Mouse (Mus musculus) CD4-positive, CD25-positive, alpha-beta regulatory T cell, adult 4 months (primary cell): ENCODE data around the gene Tfdp2. TPM values are rescaled to one million over a fixed set of nuclear protein-coding genes. Genes with fewer than 3 reads are reported as not detected.
"Not testable (repeated sequence)": the region's sequence is repeated elsewhere in the genome, so short reads cannot be mapped to it uniquely, and the experiment has no call there.

Experiments
- ATAC-seq: one replicate; pipeline ENCODE4 v1.8.0; 2017
- polyA plus RNA-seq, 2 experiments: library from polyadenylated mRNA; unstranded; fragments of 100-300 nt; shearing (Covaris generic); gene quantifications; one replicate each; pipeline ENCODE4 v1.2.1; 2017

The Tfdp2 gene
- polyA plus RNA-seq, 2 experiments from 2014 or later: 11.4 to 14.6 TPM

GRCm38 (mm10) chr9:96312074-96312473, 116.0 kb downstream of the Tfdp2 start:
- no peak for ATAC-seq

DNA sequence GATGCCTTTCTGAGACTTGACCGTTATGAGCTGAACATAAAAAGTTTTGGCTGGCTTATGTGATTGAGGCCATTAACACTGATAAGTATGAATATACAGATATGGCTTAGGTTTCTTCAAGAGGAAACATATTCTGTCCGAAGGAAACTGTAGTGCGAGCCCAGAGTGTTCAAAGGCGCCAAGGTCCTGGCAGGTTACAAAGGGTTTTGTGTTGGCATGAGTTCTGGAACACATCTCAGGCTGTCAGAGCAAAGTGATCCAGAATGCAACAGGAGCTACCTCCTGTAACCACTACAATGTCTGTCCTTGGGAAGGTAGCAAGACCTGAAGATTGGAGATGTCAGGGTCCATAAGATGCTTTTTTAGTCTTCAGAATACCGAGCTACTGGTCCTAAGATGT, 123.3 kb downstream of the Tfdp2 start:
- ATAC-seq: no peak

DNA sequence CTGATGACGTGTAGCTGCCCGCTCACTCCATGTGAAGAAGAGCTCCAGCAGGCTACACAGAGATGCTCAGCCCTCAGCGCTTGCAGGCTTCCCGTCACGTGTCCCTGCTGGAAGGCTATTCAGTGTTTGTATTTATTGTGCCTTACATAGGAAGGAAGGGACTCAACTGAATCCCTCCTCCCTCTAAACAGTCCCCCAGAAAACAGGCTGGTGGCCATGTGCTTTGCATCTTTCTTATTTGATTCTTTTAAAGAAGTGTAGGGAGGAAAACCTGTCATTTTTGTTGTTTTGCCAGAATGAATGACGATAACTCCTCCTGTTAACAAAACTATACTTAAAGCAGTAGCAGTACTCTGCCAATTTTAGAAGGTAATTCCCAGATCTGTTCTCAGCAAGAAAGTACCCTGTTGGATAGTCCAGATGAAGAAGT, 124.5 kb downstream of the Tfdp2 start:
- ATAC-seq: no peak

- ATAC-seq: no peak
These were observed 126.5 kb downstream of the Tfdp2 start for GRCm38 (mm10) chr9:96322411-96323152.

DNA sequence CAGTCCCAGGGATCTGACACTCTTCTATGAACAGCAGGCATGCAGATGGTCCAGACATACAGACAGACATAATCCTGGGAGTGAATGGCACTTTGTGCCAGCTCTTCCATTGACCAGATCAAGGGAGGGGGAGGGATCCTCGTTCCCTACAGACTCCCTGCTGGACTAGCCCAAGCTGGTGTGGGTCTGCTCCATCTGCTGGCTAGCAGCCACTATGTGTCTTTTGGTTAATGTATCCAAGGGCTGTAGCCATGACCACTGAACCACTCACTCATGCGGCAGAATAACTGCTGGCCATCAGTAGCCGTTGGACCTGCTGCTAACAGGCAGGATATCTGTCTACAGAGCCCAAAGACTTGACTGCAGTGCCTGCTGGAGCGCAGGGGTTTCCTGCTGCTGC, 128.4 kb downstream of the Tfdp2 start:
- ATAC-seq: no peak

DNA sequence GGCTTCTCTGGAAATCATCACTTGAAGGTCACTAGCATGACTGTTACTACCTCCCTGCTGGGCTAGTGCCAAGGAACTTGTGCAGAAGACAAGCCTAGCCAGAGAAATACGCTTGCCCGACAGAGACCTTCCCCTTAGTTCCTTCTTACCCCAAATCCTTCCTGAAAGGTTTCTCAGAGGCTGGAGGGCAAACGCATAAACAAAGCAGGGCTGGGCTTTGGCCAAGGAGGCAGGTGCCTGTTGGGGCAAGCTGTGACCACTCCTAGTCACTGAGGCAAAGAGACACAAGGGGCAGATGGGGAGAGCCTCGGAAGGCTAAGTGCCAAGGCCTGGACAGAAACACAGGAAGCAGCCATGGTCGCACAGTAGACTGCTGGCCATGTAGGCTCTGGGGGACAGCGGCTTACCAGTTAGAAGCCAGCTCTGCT, 130.4 kb downstream of the Tfdp2 start:
- no peak for ATAC-seq

- ATAC-seq: no peak
These were observed 132.2 kb downstream of the Tfdp2 start for GRCm38 (mm10) chr9:96328226-96328625.

DNA sequence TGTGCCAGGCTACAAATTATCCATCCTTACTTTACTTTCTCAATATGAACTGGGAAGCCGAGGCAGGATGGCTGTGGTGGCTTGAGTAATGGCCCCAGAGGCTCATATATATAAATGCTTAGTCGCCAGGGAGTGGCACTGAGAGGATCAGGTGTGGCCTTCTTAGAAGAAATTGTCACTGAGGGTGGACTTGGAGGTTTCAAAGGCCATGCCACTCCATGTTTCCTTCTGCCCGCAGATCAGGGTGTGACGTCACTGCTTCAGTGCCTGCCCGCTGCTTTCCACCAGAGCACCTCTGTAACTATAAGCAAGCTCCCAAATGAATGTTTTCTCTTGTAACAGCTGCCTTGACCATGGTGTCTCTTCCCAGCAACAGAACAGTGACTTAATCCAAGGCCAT, 135.1 kb downstream of the Tfdp2 start:
- ATAC-seq: no peak

GRCm38 (mm10) chr9:96345750-96346149, 149.7 kb downstream of the Tfdp2 start:
- no peak for ATAC-seq

- ATAC-seq: no peak
These were observed 152.8 kb downstream of the Tfdp2 start for GRCm38 (mm10) chr9:96348885-96349284.

GRCm38 (mm10) chr9:96350010-96350409, 153.9 kb downstream of the Tfdp2 start:
- ATAC-seq: peak; percentile 30

DNA sequence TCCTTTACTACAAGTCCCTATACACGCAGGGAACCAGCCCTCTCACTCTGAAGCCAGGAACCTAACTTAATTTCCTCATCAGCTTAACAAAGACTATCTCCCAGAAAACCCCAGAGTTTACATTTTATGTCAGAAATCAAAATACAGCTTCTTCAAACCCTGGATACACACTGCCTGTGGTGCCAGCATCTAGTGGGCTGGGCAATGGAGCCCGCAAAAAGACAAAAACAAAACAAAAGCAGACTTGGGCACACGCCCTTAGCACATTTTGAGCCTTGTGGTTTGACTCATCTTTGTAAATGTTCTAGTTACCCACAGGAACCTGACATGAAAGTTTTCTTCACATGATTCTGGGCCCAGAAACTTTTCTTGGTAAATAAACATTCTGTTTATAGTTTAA, 154.4 kb downstream of the Tfdp2 start:
- ATAC-seq: peak; percentile 77

DNA sequence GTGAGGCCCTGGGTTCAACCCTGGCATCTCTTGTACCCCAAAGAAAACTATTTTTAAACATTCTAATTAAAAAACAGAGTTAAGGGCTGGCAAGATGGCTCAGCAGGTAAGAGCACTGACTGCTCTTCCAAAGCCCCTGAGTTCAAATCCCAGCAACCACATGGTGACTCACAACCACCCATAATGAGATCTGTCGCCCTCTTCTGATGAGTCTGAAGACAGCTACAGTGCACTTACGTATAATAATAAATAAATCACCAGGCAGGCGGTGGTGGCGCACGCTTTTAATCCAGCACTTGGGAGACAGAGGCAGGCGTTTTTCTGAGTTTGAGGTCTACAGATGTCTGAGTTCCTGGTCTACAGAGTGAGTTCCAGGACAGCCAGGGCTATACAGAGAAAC, 155.7 kb downstream of the Tfdp2 start:
- not testable (repeated sequence) for ATAC-seq

GRCm38 (mm10) chr9:96353121-96353769, 157.2 kb downstream of the Tfdp2 start:
- ATAC-seq: peak; percentile 44

- ATAC-seq: no peak
These were observed 157.7 kb downstream of the Tfdp2 start for GRCm38 (mm10) chr9:96353799-96354198.

- ATAC-seq: no peak
These were observed 164.0 kb downstream of the Tfdp2 start for GRCm38 (mm10) chr9:96360056-96360455.

- ATAC-seq: peak; percentile 22
These were observed 167.6 kb downstream of the Tfdp2 start for GRCm38 (mm10) chr9:96363581-96364140.

GRCm38 (mm10) chr9:96364141-96364838, 168.2 kb downstream of the Tfdp2 start, which contains the start of gene Atp1b3:
Atp1b3 (minus strand) TSS chr9:96364442.
- peak; percentile 80 for ATAC-seq

DNA sequence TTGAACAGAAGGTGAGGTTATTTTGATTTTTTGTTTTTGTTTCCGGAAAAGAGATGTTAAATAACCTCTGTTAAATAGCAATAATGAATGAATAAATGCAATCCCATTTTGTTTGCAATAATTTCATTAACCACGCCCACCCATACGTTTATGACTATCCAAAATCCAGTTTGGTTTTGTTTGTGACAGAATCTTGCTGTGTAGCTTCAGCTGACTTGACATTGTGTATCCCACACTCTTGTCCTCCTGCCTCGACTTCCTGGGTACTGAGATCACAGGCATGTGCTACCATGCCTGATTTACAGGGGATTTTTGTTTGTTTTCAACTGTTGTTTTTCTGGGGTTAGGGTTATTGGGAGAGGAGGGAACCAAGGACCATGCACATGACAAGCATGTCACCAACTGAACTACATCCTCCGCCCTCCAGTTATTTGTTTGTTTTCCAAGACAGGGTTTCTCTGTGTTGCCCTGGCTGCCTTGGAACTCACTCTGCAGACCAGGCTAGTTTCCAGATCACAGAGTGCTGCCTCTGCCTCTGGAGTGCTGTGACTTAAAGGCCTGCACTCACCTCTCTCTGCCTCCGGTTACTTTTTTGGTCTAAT, 169.3 kb downstream of the Tfdp2 start:
- ATAC-seq: no peak

DNA sequence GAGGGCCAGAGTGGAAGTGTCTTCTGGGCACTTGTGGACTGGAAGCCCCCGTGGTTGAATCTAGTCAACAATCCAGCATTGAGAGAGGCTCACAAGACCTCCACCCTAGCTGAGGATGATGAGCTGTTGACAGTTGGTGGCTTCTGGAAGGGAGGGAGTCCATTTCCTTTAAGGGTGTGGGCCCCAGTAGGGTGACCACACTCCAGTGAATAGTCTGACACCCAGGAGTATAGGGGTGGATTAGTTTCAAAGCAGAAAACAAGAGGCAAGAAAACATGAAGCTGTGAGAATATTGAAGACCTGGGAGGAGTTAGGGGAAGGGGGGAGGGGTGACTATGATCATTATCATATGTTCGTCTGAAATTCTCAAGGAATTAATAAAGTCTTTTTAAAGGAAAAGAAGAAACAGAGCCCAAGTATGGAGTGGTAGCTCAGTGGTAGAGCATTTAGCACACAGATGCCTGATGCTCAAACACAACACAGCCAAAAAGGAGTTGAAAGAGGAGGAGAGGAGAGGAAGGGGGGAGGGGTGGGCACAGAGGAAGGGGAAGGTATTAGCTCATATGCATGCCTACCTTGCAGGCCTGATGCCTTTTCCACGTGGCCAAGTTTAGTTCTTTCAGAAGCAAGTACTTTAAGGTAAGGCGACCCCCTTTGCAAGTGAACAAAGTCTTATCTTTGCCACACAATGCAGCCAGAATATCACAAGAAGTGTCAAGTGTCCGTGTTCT, 173.7 kb downstream of the Tfdp2 start:
- peak; percentile 59 for ATAC-seq

DNA sequence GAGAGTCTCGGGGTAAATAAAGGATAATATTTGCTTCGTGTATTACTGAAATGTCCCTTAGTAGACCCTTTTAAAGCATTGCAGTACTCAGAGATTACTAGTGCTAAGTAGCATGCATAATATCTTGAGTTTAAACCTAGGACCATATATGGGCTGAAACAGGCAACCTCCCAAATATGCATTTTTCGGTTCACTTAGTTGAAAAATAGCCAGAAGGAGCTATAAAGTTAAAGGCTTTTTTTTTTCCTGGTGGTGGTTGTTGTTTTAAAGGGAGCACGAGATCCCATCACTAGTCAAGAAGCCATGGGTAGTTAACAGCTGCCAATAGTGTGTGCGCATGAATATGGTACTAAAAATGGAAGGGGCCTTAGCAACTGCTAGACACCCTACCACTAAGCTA, 175.0 kb downstream of the Tfdp2 start:
- ATAC-seq: no peak
